Mouse (Mus musculus) kidney, embryonic 16.5 days (tissue): ENCODE data around the gene Syt6. TPM values are rescaled to one million over a fixed set of nuclear protein-coding genes. Genes with fewer than 3 reads are reported as not detected.
"Not testable (repeated sequence)": the region's sequence is repeated elsewhere in the genome, so short reads cannot be mapped to it uniquely, and the experiment has no call there.

Source experiments
- ATAC-seq: fragments of 200-750 bp; cut with Nextera tagmentation; 2 replicates; pipeline ENCODE4 v1.8.0; 2017; ENCODE audit warnings: moderate TSS enrichment; ENCODE audit not compliant: low FRiP score, low TSS enrichment
- H3K27ac ChIP-seq: fragments of 300-500 bp; sonication (generic); 2 replicates; pipeline ENCODE4 v1.5.1; 2014; ENCODE audit warnings: low read length
- H3K27me3 ChIP-seq: fragments of 300-500 bp; sonication (generic); 2 replicates; pipeline ENCODE4 v1.6.1; 2014; ENCODE audit warnings: low read length, control low read depth, mixed read lengths; ENCODE audit not compliant: insufficient read depth
- H3K36me3 ChIP-seq: fragments of 300-500 bp; sonication (generic); 2 replicates; pipeline ENCODE4 v1.6.1; 2014; ENCODE audit warnings: low read length, control low read depth, mixed read lengths; ENCODE audit not compliant: insufficient read depth
- H3K4me1 ChIP-seq: fragments of 300-500 bp; sonication (generic); 2 replicates; pipeline ENCODE4 v1.6.1; 2014; ENCODE audit warnings: low read length, control low read depth, mixed read lengths; ENCODE audit not compliant: insufficient read depth
- H3K4me2 ChIP-seq: fragments of 300-500 bp; sonication (generic); replicated peaks from 2 replicates; pipeline ENCODE4 v1.6.1; 2014; ENCODE audit warnings: low read depth, low read length
- H3K4me3 ChIP-seq: fragments of 300-500 bp; sonication (generic); 2 replicates; pipeline ENCODE4 v1.5.1; 2014; ENCODE audit warnings: mild to moderate bottlenecking, low read length
- H3K9ac ChIP-seq: fragments of 300-500 bp; sonication (generic); replicated peaks from 2 replicates; pipeline ENCODE4 v1.6.1; 2014; ENCODE audit warnings: low read length
- H3K9me3 ChIP-seq: fragments of 300-500 bp; sonication (generic); 2 replicates; pipeline ENCODE4 v1.6.1; 2016; ENCODE audit warnings: low read length, control low read depth
- WGBS: fragments of 180-500 bp; shearing (Covaris S2); extraction: QIAGEN DNeasy Blood & Tissue Kit; methylation state at CpG from one replicate; pipeline ENCODE4 v1.1.7; 2014; 5-methylcytosine and 5-hydroxymethylcytosine counted together
- polyA plus RNA-seq: library from polyadenylated mRNA; unstranded; fragments of >200 nt; fragmentation: Nextera tagmentation; extraction: Ambion mirVana; gene quantifications from 2 replicates; pipeline ENCODE4 v1.2.1, GENCODE M21; 2015

The Syt6 gene
- polyA plus RNA-seq, 1 experiment from 2014 or later, result 0.10 TPM

DNA sequence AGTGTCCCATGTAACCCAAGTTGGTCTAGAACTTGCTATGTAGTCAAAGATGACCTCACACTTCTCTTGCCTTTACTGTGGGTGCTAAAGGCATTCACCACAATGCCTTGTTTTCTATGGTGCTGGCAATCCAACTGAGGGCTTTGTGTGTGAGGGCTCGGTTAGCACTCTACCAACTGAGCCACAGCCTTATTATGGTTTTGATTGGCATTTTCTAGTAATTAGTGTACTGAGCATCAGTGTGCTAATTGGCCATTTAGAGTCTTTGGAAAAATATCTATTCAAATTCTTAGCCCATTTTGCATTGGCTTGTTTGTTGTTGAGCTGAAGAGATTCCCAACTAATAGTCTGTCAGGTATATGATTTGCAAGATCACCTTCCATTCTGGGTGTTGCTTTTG lies 62.6 kb downstream of the Syt6 start:
- H3K27me3 ChIP-seq, result peaks cover 3% of the 10 kb centered on the region; the same call in 1 of the 2 replicates
- no peak overlapping the region for H3K4me3 ChIP-seq
- no peaks in the 10 kb centered on the region for H3K36me3 ChIP-seq
- H3K4me1 ChIP-seq, result no peaks in the 10 kb centered on the region
- WGBS, result 86% methylated on average over 1 of the region's 1 CpGs
- no peak overlapping the region for H3K27ac ChIP-seq
- no peaks in the 10 kb centered on the region for H3K9me3 ChIP-seq
- ATAC-seq, result no peak
- no peak overlapping the region for H3K4me2 ChIP-seq
- H3K9ac ChIP-seq, result no peak overlapping the region

DNA sequence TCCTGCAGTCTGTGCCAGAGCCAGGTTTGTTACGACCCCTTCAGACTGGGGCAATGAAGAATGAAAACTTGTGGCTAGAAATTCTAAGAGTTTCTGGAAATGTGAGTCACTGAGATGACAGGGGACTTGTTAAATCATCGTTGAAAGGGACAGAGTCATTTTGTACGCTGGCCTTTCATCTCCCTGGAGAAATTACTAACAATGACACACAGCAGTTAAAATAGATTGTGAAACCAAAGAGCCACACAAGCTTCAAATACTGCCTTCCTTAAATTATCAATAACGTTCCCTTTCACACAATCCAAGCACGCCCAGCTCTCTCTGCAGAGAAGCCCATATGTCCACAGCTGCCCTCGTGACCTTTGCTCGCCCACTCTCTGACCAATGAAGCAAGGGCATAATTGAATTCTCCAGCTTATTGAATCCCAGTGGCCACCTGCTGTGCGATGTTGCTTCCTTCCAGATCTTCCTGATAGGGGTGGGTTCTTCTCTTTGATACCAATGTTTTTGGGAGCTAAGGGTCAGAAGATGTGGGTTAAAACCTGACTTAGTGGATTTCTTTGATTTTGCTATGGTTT lies 65.3 kb downstream of the Syt6 start:
- no peaks in the 10 kb centered on the region for H3K9me3 ChIP-seq
- H3K4me1 ChIP-seq, result no peaks in the 10 kb centered on the region
- H3K27me3 ChIP-seq, result peaks cover 3% of the 10 kb centered on the region; the same call in 1 of the 2 replicates
- WGBS, result 38% methylated on average over 8 of the region's 8 CpGs
- H3K4me3 ChIP-seq, result no peak overlapping the region
- no peak overlapping the region for H3K9ac ChIP-seq
- no peak overlapping the region for H3K27ac ChIP-seq
- no peak for ATAC-seq
- no peaks in the 10 kb centered on the region for H3K36me3 ChIP-seq
- H3K4me2 ChIP-seq, result no peak overlapping the region

DNA sequence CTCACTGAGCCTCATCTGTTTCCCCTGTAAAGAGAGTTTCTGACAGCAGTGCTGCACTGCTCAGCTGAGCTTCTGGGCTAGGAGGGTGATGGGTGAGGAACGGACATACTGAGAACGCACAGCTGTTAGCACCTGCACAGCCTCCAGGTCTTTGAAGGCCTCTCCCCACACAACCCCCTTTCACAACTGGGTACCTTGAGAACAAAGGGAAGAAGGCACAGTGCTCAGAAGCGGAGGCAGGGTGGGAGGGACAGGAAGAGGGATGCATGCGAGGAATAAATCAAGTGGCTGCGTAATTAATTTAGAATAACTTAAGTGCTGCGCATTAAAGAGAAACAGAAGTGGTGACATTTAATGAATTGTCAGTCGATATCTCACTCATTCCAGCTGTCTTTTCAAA lies 66.3 kb downstream of the Syt6 start:
- Histone ChIP-seq H3K36me3 (no peaks in the 10 kb centered on the region), H3K27ac (no peak overlapping the region), H3K9me3 (no peaks in the 10 kb centered on the region), H3K27me3 (peaks cover 3% of the 10 kb centered on the region; the same call in 1 of the 2 replicates), H3K4me2 (no peak overlapping the region), H3K9ac (no peak overlapping the region), H3K4me1 (no peaks in the 10 kb centered on the region), H3K4me3 (no peak overlapping the region)
- 21% methylated on average over 7 of the region's 7 CpGs for WGBS
- ATAC-seq, result peak; percentile 27; the same call in 1 of the 2 replicates

DNA sequence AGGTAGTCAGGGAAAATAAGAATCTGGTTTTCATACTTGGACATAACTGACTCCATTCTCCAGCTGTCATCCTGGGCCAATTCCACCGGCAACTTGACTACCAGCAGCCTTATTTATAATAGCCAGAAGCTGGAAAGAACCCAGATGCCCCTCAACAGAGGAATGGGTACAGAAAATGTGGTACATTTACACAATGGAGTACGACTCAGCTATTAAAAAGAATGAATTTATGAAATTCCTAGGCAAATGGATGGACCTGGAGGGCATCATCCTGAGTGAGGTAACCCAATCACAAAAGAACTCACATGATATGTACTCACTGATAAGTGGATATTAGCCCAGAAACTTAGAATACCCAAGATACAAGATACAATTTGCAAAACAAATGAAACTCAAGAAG lies 70.9 kb downstream of the Syt6 start, which contains the start of gene Atg4a-ps:
Gene Atg4a-ps (minus strand): TSS at position 101 of the 400 bp plus-strand sequence.
- H3K27ac ChIP-seq, H3K4me2 ChIP-seq: not testable (repeated sequence)

DNA sequence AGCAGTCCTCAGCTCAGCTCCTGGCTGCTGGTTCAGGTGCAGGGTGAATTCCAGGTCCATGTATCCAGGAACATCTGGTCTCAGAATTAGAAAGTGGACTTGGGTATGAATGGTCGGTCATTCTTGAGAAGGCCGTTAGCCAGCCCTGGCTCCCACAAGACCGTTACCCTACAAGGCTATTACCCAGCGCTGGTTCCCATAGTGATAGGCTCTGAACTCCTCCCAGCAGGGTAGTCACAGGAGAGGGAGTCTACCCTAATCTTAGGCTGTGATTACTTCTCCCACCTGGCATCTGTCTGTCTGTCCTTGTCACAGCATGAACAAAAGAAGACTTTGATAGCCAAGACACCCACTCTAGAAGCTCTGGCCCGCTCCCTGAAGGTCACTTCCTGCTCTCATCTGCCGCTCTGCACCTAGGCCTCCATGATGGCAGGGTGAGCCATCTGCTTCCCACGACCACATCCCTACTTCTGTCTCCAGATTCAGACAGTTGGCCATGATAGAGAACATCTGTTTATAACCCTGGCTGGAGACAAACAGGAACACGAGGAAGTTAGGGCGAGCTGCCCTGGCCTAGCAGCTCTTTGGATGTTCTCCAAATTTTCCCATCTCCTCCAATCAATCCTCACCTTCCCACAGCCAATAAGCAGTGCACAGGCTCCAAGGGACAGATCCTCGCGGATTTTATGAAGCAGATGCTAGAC lies 72.3 kb downstream of the Syt6 start:
- H3K9ac ChIP-seq, result no peak overlapping the region
- H3K36me3 ChIP-seq, result no peaks in the 10 kb centered on the region
- WGBS, result 67% methylated on average over 11 of the region's 11 CpGs
- no peaks in the 10 kb centered on the region for H3K27me3 ChIP-seq
- no peak for ATAC-seq
- H3K4me2 ChIP-seq, result no peak overlapping the region
- no peak overlapping the region for H3K4me3 ChIP-seq
- H3K9me3 ChIP-seq, result no peaks in the 10 kb centered on the region
- no peaks in the 10 kb centered on the region for H3K4me1 ChIP-seq
- no peak overlapping the region for H3K27ac ChIP-seq

More for the DNA sequence above, 70.9 kb downstream of the Syt6 start, which contains the start of gene Atg4a-ps:
- not testable (repeated sequence) for H3K27me3 ChIP-seq, ATAC-seq, H3K9me3 ChIP-seq, H3K9ac ChIP-seq, H3K36me3 ChIP-seq, H3K4me1 ChIP-seq, H3K4me3 ChIP-seq
- 91% methylated on average over 2 of the region's 2 CpGs for WGBS

DNA sequence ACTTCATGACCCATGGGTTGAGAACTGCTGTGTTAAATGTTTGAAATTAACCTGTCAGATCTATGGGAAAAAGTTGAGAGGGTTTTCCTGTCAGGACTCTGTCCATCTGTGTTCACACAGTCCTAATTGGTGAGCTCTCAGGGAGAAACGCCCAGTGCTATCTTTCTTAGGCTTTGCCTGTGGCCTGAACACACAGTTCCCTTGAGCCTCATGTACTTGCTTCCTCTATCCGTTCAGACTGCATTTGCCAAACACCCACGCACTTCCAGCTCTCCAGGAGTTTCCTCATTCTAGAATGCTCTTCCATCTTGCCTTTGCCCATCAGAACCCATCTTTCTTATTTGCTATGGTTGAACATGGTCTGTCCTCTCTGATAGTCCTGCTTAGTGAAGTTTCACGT lies 73.5 kb downstream of the Syt6 start:
- WGBS, result 76% methylated on average over 4 of the region's 4 CpGs
- H3K36me3 ChIP-seq, result no peaks in the 10 kb centered on the region
- no peaks in the 10 kb centered on the region for H3K27me3 ChIP-seq
- no peak for ATAC-seq
- H3K4me2 ChIP-seq, result no peak overlapping the region
- no peak overlapping the region for H3K27ac ChIP-seq
- no peak overlapping the region for H3K9ac ChIP-seq
- no peaks in the 10 kb centered on the region for H3K9me3 ChIP-seq
- no peak overlapping the region for H3K4me3 ChIP-seq
- H3K4me1 ChIP-seq, result no peaks in the 10 kb centered on the region

DNA sequence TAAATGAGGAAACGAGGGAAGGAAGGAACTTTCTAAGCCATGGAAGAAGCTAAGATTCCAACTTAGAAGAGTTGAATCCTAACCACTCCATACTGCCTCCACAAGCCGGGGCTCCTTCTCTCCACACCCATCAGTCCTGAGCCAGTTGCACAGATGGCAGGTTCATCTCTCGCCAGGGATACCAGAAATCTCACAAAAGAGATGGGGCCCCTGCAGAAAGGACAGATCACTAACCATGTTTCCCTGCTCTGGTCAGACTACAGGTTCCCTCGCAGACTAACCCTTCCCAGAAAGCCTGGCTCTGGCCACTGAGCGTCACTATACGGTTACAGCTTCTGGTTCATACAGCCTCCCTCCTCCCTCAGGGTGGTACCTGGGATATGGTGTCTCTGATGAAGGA lies 74.7 kb downstream of the Syt6 start:
- no peaks in the 10 kb centered on the region for H3K27me3 ChIP-seq
- H3K27ac ChIP-seq, result no peak overlapping the region
- no peak overlapping the region for H3K4me2 ChIP-seq
- H3K9ac ChIP-seq, result no peak overlapping the region
- ATAC-seq, result no peak
- H3K36me3 ChIP-seq, result no peaks in the 10 kb centered on the region
- no peaks in the 10 kb centered on the region for H3K4me1 ChIP-seq
- H3K4me3 ChIP-seq, result no peak overlapping the region
- WGBS, result 89% methylated on average over 6 of the region's 6 CpGs
- no peaks in the 10 kb centered on the region for H3K9me3 ChIP-seq

DNA sequence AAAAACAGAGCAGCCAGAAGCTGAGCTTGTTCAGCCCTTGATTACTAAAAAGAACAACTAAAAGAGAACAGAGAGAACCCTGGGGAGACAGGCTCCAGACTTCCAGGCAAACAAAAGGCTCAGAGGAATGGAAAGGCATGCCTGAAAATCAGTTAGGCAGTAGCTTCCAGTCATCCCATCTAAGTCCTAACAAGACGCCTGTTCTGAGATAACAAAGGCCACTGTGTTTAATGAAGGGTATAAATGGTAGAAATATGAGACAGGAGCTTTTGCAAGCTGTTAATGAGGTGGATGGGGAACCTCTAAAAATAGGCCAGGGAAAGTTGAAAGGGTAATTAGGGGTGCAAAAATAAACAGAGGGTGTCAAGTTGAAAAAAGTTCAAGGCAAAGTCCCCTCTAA lies 75.4 kb downstream of the Syt6 start:
- Histone ChIP-seq H3K4me2 (no peak overlapping the region), H3K4me1 (no peaks in the 10 kb centered on the region), H3K9me3 (no peaks in the 10 kb centered on the region), H3K9ac (no peak overlapping the region), H3K27ac (no peak overlapping the region), H3K4me3 (no peak overlapping the region), H3K27me3 (no peaks in the 10 kb centered on the region), H3K36me3 (no peaks in the 10 kb centered on the region)
- WGBS, result 25% methylated on average over 1 of the region's 1 CpGs
- ATAC-seq, result no peak

DNA sequence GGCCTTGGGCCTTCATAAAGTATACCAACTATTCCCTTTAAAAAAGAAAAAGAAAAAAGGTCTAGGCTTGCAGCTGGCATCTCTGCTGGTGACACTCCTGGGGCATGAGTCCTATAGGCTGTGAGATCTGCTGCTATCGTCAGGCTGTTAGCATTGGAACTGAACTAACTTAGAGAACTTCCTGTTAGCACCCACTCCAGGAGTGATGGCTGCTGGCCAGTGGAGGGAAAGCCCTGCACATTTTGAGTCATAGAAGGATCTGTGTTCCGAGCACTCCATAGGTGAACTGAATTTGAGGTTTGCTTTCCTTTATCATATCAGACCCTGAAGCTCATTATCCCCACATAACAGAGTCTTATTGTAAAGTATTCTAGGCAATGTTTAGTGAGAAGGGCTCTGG lies 85.0 kb downstream of the Syt6 start:
- Histone ChIP-seq H3K27me3 (no peaks in the 10 kb centered on the region), H3K4me3 (no peak overlapping the region), H3K27ac (no peak overlapping the region), H3K9me3 (no peaks in the 10 kb centered on the region), H3K4me2 (no peak overlapping the region), H3K9ac (no peak overlapping the region), H3K4me1 (0 out of 2 replicates have a peak, but pooled peaks cover 7% of the 10 kb centered on the region), H3K36me3 (no peaks in the 10 kb centered on the region)
- no peak for ATAC-seq
- 62% methylated on average over 2 of the region's 2 CpGs for WGBS

DNA sequence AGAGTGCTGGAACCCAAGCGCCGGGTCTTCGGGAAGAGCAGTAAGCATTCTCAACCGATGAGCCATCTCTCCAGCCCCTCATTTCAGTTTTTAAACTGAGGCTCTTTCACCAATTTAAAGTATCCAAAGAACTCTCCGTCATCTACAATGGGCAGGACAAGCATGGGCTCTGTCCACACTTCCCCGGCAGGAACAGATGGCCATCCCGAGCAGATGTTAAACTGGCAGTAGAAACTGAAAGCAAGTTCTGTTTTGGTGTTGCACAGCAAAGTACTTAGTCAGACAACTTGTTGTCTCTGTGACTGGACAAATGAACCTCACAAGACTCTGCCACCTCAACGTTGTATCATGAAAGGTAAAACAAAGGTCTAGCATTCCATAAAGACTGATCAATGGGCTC lies 86.7 kb downstream of the Syt6 start:
- Histone ChIP-seq H3K4me1 (0 out of 2 replicates have a peak, but pooled peaks cover 7% of the 10 kb centered on the region), H3K27me3 (no peaks in the 10 kb centered on the region), H3K4me2 (no peak overlapping the region), H3K9me3 (no peaks in the 10 kb centered on the region), H3K36me3 (no peaks in the 10 kb centered on the region), H3K4me3 (no peak overlapping the region), H3K27ac (no peak overlapping the region), H3K9ac (no peak overlapping the region)
- 84% methylated on average over 8 of the region's 8 CpGs for WGBS
- ATAC-seq, result no peak
